Mouse (Mus musculus): ENCODE measurements around the gene Ska2. TPM values are rescaled to one million over a fixed set of nuclear protein-coding genes. Genes with fewer than 3 reads are reported as not detected.
A peak's percentile ranks its signal among the peaks of the same experiment; 100 is the strongest.

Gene Ska2
- total RNA-seq (2012; rRNA removed) (23.4 and 23.7 TPM in 2 replicates), total RNA-seq (2014; rRNA removed) (57.6 and 66.7 TPM in 2 replicates), polyA plus RNA-seq (2012; ENCODE audit: insufficient read length, low read depth) (39.3 and 50.7 TPM in 2 replicates)

GRCm38 (mm10) chr11:87108755-87109518 is at the start of gene Ska2:
Gene Ska2, plus strand, starts transcription at chr11:87109234.
- Histone ChIP-seq H3K36me3 (replicated peaks in 1 of 2; ENCODE audit: control insufficient read depth in 1 of 2, insufficient read depth in 1 of 2, low read length in 1 of 2) (peaks cover 22 to 46% of the 10 kb centered on the region in 2 experiments), H3K9me3 (replicated peaks; ENCODE audit: low read length) (no peaks in the 10 kb centered on the region), H3K9ac (ENCODE audit: insufficient read depth, low read depth) (peak within 1 kb of the TSS; percentile 89), H3K4me1 (ENCODE audit: control insufficient read depth in 1 of 2, insufficient read depth in 2 of 2) (peaks cover 0 to 36% of the 10 kb centered on the region in 2 experiments; a peak in 2 of 4 replicates), H3K27ac (ENCODE audit: insufficient read depth, low read depth) (peak within 1 kb of the TSS; percentile 63), H3K4me3 (replicated peaks in 1 of 3; ENCODE audit: low read depth in 2 of 3, low read length in 2 of 3, poor library complexity in 1 of 3) (peak within 1 kb of the TSS; percentile 66 to 96 (median 90)), H3K4me2 (ENCODE audit: insufficient read depth, low read depth, poor library complexity, severe bottlenecking) (peak within 1 kb of the TSS; percentile 100), H3K27me3 (replicated peaks) (no peaks in the 10 kb centered on the region), H3K79me2 (replicated peaks; ENCODE audit: control insufficient read depth, extremely low read depth, insufficient read depth, poor library complexity, severe bottlenecking) (peaks cover 60% of the 10 kb centered on the region)
- TF ChIP-seq NELFE (IDR thresholded peaks at IDR 0.05; ENCODE audit: low read depth, low read length), result peak; percentile 94
- peak; percentile 97 for TF ChIP-seq TBP (conservative IDR thresholded peaks at IDR 0.05; ENCODE audit: low read depth, low read length)
- TF ChIP-seq E2F4 (IDR thresholded peaks at IDR 0.05; ENCODE audit: insufficient replicate concordance, low read depth, low read length), result peak; percentile 84; the same call in 1 of the 2 replicates
- TF ChIP-seq MAX (IDR thresholded peaks at IDR 0.05; ENCODE audit: low read length), result peak; percentile 77
- no peak for TF ChIP-seq CTCF (conservative IDR thresholded peaks at IDR 0.05 in 1 of 2, IDR thresholded peaks at IDR 0.05 in 1 of 2; ENCODE audit: low read depth in 2 of 2, low read length in 2 of 2)
- peak; percentile 63 for TF ChIP-seq ELF1 (IDR thresholded peaks at IDR 0.05; ENCODE audit: low read depth, low read length)
- TF ChIP-seq POLR2A (IDR thresholded peaks at IDR 0.05; ENCODE audit: low read depth, low read length), result peak; percentile 94
- TF ChIP-seq RAD21 (IDR thresholded peaks at IDR 0.05; ENCODE audit: low read depth, low read length), result no peak
- TF ChIP-seq NRF1 (IDR thresholded peaks at IDR 0.05; ENCODE audit: low read depth, low read length), result peak; percentile 63
- TF ChIP-seq MXI1 (IDR thresholded peaks at IDR 0.05; ENCODE audit: low read depth, low read length), result peak; percentile 1; the same call in 1 of the 2 replicates
- peak; percentile 39; the same call in 1 of the 2 replicates for TF ChIP-seq MYC (IDR thresholded peaks at IDR 0.05; ENCODE audit: low read depth, low read length)
- no peak; the same call in 1 of the 2 replicates for TF ChIP-seq KAT2A (IDR thresholded peaks at IDR 0.05; ENCODE audit: insufficient replicate concordance, low read length)
- no peak for TF ChIP-seq RCOR1 (conservative IDR thresholded peaks at IDR 0.05; ENCODE audit: low read depth, low read length)
- TF ChIP-seq BHLHE40 (IDR thresholded peaks at IDR 0.05; ENCODE audit: low read depth, low read length), result peak; percentile 47; the same call in 1 of the 2 replicates
- peak; percentile 55; the same call in 1 of the 2 replicates for TF ChIP-seq POLR2AphosphoS2 (IDR thresholded peaks at IDR 0.05; ENCODE audit: low read depth, low read length)
- TF ChIP-seq ZMIZ1 (IDR thresholded peaks at IDR 0.05; ENCODE audit: low read depth, low read length), result peak; percentile 39; the same call in 1 of the 2 replicates
- TF ChIP-seq HCFC1 (IDR thresholded peaks at IDR 0.05; ENCODE audit: low read depth, low read length), result peak; percentile 74
- peak; percentile 32; the same call in 1 of the 2 replicates for TF ChIP-seq SIN3A (IDR thresholded peaks at IDR 0.05; ENCODE audit: low read length)
- peak; percentile 73 for TF ChIP-seq GABPA (IDR thresholded peaks at IDR 0.05; ENCODE audit: insufficient replicate concordance, low read depth, low read length)
- TF ChIP-seq CHD1 (IDR thresholded peaks at IDR 0.05; ENCODE audit: low read depth, low read length), result no peak
- TF ChIP-seq JUN (IDR thresholded peaks at IDR 0.05; ENCODE audit: insufficient read depth, low read depth, low read length), result no peak
- TF ChIP-seq CHD2 (IDR thresholded peaks at IDR 0.05; ENCODE audit: low read length), result peak; percentile 97
- peak; percentile 86 for TF ChIP-seq TCF12 (IDR thresholded peaks at IDR 0.05; ENCODE audit: low read depth, low read length)
- dilution Hi-C loops (cut with MboI; ENCODE audit: extremely low pct_ligation_motif_present, extremely low pct_unique_long_range_greater_than_20kb, low sequenced_read_pairs) (no loop called here), in situ Hi-C loops (cut with MboI; ENCODE audit: low pct_ligation_motif_present, low pct_unique_long_range_greater_than_20kb, low sequenced_read_pairs) (no loop called here)
- peak; percentile 100 for DNase-seq (ENCODE audit: extremely low read depth)
